Mouse (Mus musculus): ENCODE results near the gene Bpifb6. TPM values are rescaled to one million over a fixed set of nuclear protein-coding genes. Genes with fewer than 3 reads are reported as not detected.

Bpifb6 gene
- polyA plus RNA-seq (2012; rRNA removed) = not detected in 2 replicates
- polyA plus RNA-seq (2014; fragmentation: Nextera tagmentation; extraction: Ambion mirVana) = not detected in 2 replicates

DNA sequence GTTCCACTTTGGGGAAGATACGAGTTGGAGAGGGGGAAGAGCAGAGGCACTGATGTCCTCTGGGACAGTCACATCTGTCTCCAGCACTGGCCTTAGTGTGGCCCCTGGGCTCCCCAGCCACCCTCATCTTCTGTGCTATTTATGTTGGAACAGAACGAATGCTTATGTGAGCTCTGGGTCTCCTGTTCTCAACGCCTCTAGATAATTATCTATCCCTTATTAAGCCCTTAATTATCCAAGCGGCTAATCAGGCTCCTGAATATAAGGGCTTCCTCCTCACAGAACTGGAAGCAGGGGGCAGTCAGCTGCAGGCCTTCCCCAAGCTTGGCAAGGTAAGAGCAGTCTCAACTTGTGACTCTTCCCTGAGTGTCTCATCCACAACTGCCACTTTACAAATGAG lies at the start of gene Bpifb6:
Gene Bpifb6 (plus strand): TSS at position 301 of the 400 bp plus-strand sequence.
- Histone ChIP-seq H3K9ac (replicated peaks) (no peak within 1 kb of the TSS), H3K4me2 (ENCODE audit: low read depth) (no peak within 1 kb of the TSS), H3K4me3 (ENCODE audit: insufficient read depth in 1 of 2, low read depth in 2 of 2, low read length in 2 of 2) (no peak within 1 kb of the TSS), H3K36me3 (replicated peaks; ENCODE audit: control insufficient read depth, insufficient read depth, low read depth) (no peaks in the 10 kb centered on the region), H3K4me1 (replicated peaks; ENCODE audit: control insufficient read depth in 2 of 2, insufficient read depth in 2 of 2, low read length in 1 of 2) (no peaks in the 10 kb centered on the region), H3K27me3 (ENCODE audit: control insufficient read depth, insufficient read depth, low read length) (no peaks in the 10 kb centered on the region), H3K27ac (no peak within 1 kb of the TSS), H3K9me3 (ENCODE audit: control insufficient read depth, low read length) (no peaks in the 10 kb centered on the region)
- TF ChIP-seq EP300 (IDR thresholded peaks at IDR 0.05; ENCODE audit: low read depth) = no peak
- TF ChIP-seq CTCF (IDR thresholded peaks at IDR 0.05; ENCODE audit: low read depth) = no peak
- DNase-seq (ENCODE audit: low read depth in 3 of 3, low spot score in 3 of 3) (no peak), ATAC-seq (ENCODE audit: insufficient read depth) (no peak)
- WGBS (ENCODE audit: insufficient replicate concordance) = 45% methylated on average over 4 of the region's 4 CpGs

DNA sequence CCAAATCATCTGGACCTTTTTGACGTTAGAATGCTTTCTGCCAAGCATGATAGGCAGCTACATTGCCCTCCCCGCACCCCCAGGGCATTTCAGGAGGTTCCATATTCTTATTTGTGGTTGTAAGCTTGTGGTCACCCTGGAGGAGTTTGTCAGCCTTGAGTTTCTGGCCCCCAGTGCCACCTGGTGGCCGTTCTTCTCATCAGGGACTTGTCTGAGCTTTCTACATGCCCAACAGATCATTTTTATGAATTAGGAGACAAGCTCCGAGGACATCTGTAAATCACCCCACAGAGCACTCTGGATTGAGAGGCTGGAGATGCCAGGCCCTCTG lies 49.2 kb upstream of the Bpifb6 start:
- 20% methylated on average over 4 of the region's 4 CpGs for WGBS (ENCODE audit: insufficient replicate concordance)

DNA sequence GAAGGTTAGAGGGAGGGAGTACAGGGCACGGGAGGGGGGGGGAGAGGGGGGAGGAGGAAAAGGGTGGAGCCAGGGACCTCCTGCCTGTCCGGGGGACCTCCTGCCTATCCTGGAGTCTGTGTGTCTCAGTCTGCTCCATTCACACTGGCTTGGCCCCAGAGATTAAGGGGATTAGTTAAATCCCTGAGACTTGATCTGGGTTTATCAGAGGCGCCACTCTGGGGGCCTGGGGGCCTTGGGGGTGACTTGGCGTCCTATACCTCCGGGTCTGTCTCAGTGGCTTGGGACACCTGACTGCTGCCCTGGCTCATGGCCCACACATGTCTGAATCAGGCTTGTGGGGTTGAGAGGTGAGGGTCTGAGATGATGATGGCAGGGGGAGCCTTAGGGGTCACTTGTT lies 46.6 kb upstream of the Bpifb6 start:
- DNase-seq (ENCODE audit: low read depth in 3 of 3, low spot score in 3 of 3) (no peak), ATAC-seq (ENCODE audit: insufficient read depth) (no peak)
- WGBS (ENCODE audit: insufficient replicate concordance) = 21% methylated on average over 5 of the region's 5 CpGs
- H3K9me3 ChIP-seq (ENCODE audit: control insufficient read depth, low read length) = no peaks in the 10 kb centered on the region
- H3K27me3 ChIP-seq (ENCODE audit: control insufficient read depth, insufficient read depth, low read length) = no peaks in the 10 kb centered on the region
- H3K4me1 ChIP-seq (replicated peaks; ENCODE audit: control insufficient read depth in 2 of 2, insufficient read depth in 2 of 2, low read length in 1 of 2) = no peaks in the 10 kb centered on the region
- H3K4me3 ChIP-seq (ENCODE audit: insufficient read depth in 1 of 2, low read depth in 2 of 2, low read length in 2 of 2) = no peak overlapping the region
- no peak for TF ChIP-seq CTCF (IDR thresholded peaks at IDR 0.05; ENCODE audit: low read depth)
- no peak for TF ChIP-seq EP300 (IDR thresholded peaks at IDR 0.05; ENCODE audit: low read depth)
- H3K4me2 ChIP-seq (ENCODE audit: low read depth) = no peak overlapping the region
- H3K27ac ChIP-seq = no peak overlapping the region
- no peak overlapping the region for H3K9ac ChIP-seq (replicated peaks)
- no peaks in the 10 kb centered on the region for H3K36me3 ChIP-seq (replicated peaks; ENCODE audit: control insufficient read depth, insufficient read depth, low read depth)

More for the DNA sequence above, 49.2 kb upstream of the Bpifb6 start:
- TF ChIP-seq CTCF (IDR thresholded peaks at IDR 0.05; ENCODE audit: low read depth) (peak; percentile 53; the same call in 1 of the 2 replicates), EP300 (IDR thresholded peaks at IDR 0.05; ENCODE audit: low read depth) (no peak)
- Histone ChIP-seq H3K27ac (no peak overlapping the region), H3K4me3 (ENCODE audit: insufficient read depth in 1 of 2, low read depth in 2 of 2, low read length in 2 of 2) (no peak overlapping the region), H3K36me3 (replicated peaks; ENCODE audit: control insufficient read depth, insufficient read depth, low read depth) (no peaks in the 10 kb centered on the region), H3K27me3 (ENCODE audit: control insufficient read depth, insufficient read depth, low read length) (no peaks in the 10 kb centered on the region), H3K4me1 (replicated peaks; ENCODE audit: control insufficient read depth in 2 of 2, insufficient read depth in 2 of 2, low read length in 1 of 2) (no peaks in the 10 kb centered on the region), H3K9me3 (ENCODE audit: control insufficient read depth, low read length) (no peaks in the 10 kb centered on the region), H3K9ac (replicated peaks) (no peak overlapping the region), H3K4me2 (ENCODE audit: low read depth) (no peak overlapping the region)
- ATAC-seq (ENCODE audit: insufficient read depth) = no peak
- DNase-seq (ENCODE audit: low read depth in 3 of 3, low spot score in 3 of 3) = peak in 2 of 3 experiments; percentile 6 to 10

DNA sequence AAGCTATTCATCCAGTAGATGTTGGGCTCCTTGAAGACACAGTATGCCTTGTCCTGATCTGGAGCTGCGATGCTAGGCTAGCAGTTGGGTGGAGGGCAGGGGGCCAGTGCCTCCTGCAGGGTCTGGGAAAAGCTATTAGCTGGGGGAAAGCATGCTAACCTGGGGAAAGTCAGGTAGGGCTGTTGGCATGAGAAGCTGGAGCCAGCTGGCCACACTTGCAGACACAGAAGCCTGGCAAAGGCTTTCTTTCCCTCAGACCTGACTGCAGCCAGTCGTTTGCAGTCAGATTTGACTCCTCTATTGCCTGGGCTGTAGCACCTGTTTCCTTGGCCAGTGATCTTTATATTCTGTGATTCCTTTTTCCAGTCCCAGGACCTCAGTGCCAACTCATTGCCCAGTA lies 40.6 kb upstream of the Bpifb6 start:
- no peak for TF ChIP-seq CTCF (IDR thresholded peaks at IDR 0.05; ENCODE audit: low read depth)
- no peak for TF ChIP-seq EP300 (IDR thresholded peaks at IDR 0.05; ENCODE audit: low read depth)
- Histone ChIP-seq H3K9me3 (ENCODE audit: control insufficient read depth, low read length) (no peaks in the 10 kb centered on the region), H3K4me1 (replicated peaks; ENCODE audit: control insufficient read depth in 2 of 2, insufficient read depth in 2 of 2, low read length in 1 of 2) (no peaks in the 10 kb centered on the region), H3K9ac (replicated peaks) (no peak overlapping the region), H3K36me3 (replicated peaks; ENCODE audit: control insufficient read depth, insufficient read depth, low read depth) (no peaks in the 10 kb centered on the region), H3K4me3 (ENCODE audit: insufficient read depth in 1 of 2, low read depth in 2 of 2, low read length in 2 of 2) (no peak overlapping the region), H3K27me3 (ENCODE audit: control insufficient read depth, insufficient read depth, low read length) (no peaks in the 10 kb centered on the region), H3K4me2 (ENCODE audit: low read depth) (no peak overlapping the region), H3K27ac (no peak overlapping the region)
- DNase-seq (ENCODE audit: low read depth in 3 of 3, low spot score in 3 of 3) (no peak), ATAC-seq (ENCODE audit: insufficient read depth) (no peak)
- WGBS (ENCODE audit: insufficient replicate concordance) = 66% methylated on average over 2 of the region's 2 CpGs

DNA sequence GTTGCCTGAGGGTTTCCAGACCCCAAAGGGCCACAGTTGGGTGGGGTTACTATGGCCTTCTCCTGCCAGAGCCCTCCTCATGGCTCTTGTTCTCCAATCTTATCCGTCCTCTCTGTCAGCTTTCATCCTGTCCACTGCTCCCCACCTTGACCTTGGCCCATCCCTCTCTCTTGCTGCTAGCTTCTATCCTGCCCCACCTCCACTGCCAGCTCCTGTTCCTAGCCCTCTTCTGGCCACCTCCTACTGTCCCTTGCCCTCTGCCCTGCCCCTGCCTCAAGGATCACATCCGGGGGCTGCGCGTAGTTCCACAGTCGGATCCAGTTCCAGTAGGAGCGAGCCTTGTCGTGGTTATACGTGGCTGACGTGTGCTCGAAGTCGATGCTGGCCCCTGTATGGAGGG lies 39.9 kb upstream of the Bpifb6 start:
- Histone ChIP-seq H3K27me3 (ENCODE audit: control insufficient read depth, insufficient read depth, low read length) (no peaks in the 10 kb centered on the region), H3K4me1 (replicated peaks; ENCODE audit: control insufficient read depth in 2 of 2, insufficient read depth in 2 of 2, low read length in 1 of 2) (no peaks in the 10 kb centered on the region), H3K4me3 (ENCODE audit: insufficient read depth in 1 of 2, low read depth in 2 of 2, low read length in 2 of 2) (no peak overlapping the region), H3K4me2 (ENCODE audit: low read depth) (no peak overlapping the region), H3K9ac (replicated peaks) (no peak overlapping the region), H3K27ac (no peak overlapping the region), H3K36me3 (replicated peaks; ENCODE audit: control insufficient read depth, insufficient read depth, low read depth) (no peaks in the 10 kb centered on the region), H3K9me3 (ENCODE audit: control insufficient read depth, low read length) (no peaks in the 10 kb centered on the region)
- ATAC-seq (ENCODE audit: insufficient read depth) = no peak
- no peak for DNase-seq (ENCODE audit: low read depth in 3 of 3, low spot score in 3 of 3)
- TF ChIP-seq EP300 (IDR thresholded peaks at IDR 0.05; ENCODE audit: low read depth) = no peak
- no peak for TF ChIP-seq CTCF (IDR thresholded peaks at IDR 0.05; ENCODE audit: low read depth)
- WGBS (ENCODE audit: insufficient replicate concordance) = 78% methylated on average over 11 of the region's 11 CpGs
